Mouse (Mus musculus): ENCODE measurements around the gene Tmem87b. TPM values are rescaled to one million over a fixed set of nuclear protein-coding genes. Genes with fewer than 3 reads are reported as not detected.

Gene Tmem87b
- 26.4 and 31.9 TPM in 2 replicates for polyA plus RNA-seq (2015; fragmentation: Nextera tagmentation; extraction: Ambion mirVana)

- Histone ChIP-seq H3K9ac (ENCODE audit: low read length) (peak within 1 kb of the TSS; percentile 85), H3K4me1 (replicated peaks; ENCODE audit: control insufficient read depth, insufficient read depth) (no peaks in the 10 kb centered on the region), H3K36me3 (ENCODE audit: control insufficient read depth, insufficient read depth, low read length) (no peaks in the 10 kb centered on the region), H3K9me3 (ENCODE audit: control insufficient read depth, low read length) (no peaks in the 10 kb centered on the region), H3K27me3 (ENCODE audit: control insufficient read depth, insufficient read depth, low read length) (no peaks in the 10 kb centered on the region), H3K27ac (replicated peaks) (peak within 1 kb of the TSS; percentile 95), H3K4me2 (replicated peaks; ENCODE audit: low read depth) (peak within 1 kb of the TSS; percentile 75), H3K4me3 (ENCODE audit: low read depth, low read length) (peak within 1 kb of the TSS; percentile 82)
- DNase-seq (ENCODE audit: low spot score) (peak; percentile 97), ATAC-seq (ENCODE audit: low FRiP score, low TSS enrichment) (peak; percentile 94)
- under 1% methylated on average over 57 of the region's 59 CpGs for WGBS
- TF ChIP-seq EP300 (optimal IDR thresholded peaks at IDR 0.05) = no peak
- TF ChIP-seq CTCF (IDR thresholded peaks at IDR 0.05; ENCODE audit: low read depth) = peak; percentile 28
These were observed at the start of gene Tmem87b for GRCm38 (mm10) chr2:128817786-128818681. Tmem87b (plus strand) TSS chr2:128818118.

- DNase-seq (ENCODE audit: low spot score) = peak; percentile 30
- no peak overlapping the region for H3K4me3 ChIP-seq (ENCODE audit: low read depth, low read length)
- no peak overlapping the region for H3K4me2 ChIP-seq (replicated peaks; ENCODE audit: low read depth)
- no peaks in the 10 kb centered on the region for H3K36me3 ChIP-seq (ENCODE audit: control insufficient read depth, insufficient read depth, low read length)
- no peak overlapping the region for H3K27ac ChIP-seq (replicated peaks)
- no peaks in the 10 kb centered on the region for H3K27me3 ChIP-seq (ENCODE audit: control insufficient read depth, insufficient read depth, low read length)
- H3K4me1 ChIP-seq (replicated peaks; ENCODE audit: control insufficient read depth, insufficient read depth) = no peaks in the 10 kb centered on the region
- H3K9me3 ChIP-seq (ENCODE audit: control insufficient read depth, low read length) = no peaks in the 10 kb centered on the region
- ATAC-seq (ENCODE audit: low FRiP score, low TSS enrichment) = peak; percentile 57
- H3K9ac ChIP-seq (ENCODE audit: low read length) = no peak overlapping the region
- no peak for TF ChIP-seq CTCF (IDR thresholded peaks at IDR 0.05; ENCODE audit: low read depth)
- TF ChIP-seq EP300 (optimal IDR thresholded peaks at IDR 0.05) = no peak
- 51% methylated on average over 4 of the region's 4 CpGs for WGBS
These were observed 49.2 kb upstream of the Tmem87b start for GRCm38 (mm10) chr2:128768545-128769247.

- Histone ChIP-seq H3K9me3 (ENCODE audit: control insufficient read depth, low read length) (no peaks in the 10 kb centered on the region), H3K36me3 (ENCODE audit: control insufficient read depth, insufficient read depth, low read length) (no peaks in the 10 kb centered on the region), H3K27me3 (ENCODE audit: control insufficient read depth, insufficient read depth, low read length) (no peaks in the 10 kb centered on the region), H3K27ac (replicated peaks) (no peak overlapping the region), H3K4me2 (replicated peaks; ENCODE audit: low read depth) (no peak overlapping the region), H3K4me3 (ENCODE audit: low read depth, low read length) (no peak overlapping the region), H3K4me1 (replicated peaks; ENCODE audit: control insufficient read depth, insufficient read depth) (no peaks in the 10 kb centered on the region), H3K9ac (ENCODE audit: low read length) (no peak overlapping the region)
- 87% methylated on average over 6 of the region's 6 CpGs for WGBS
- DNase-seq (ENCODE audit: low spot score) = no peak
- ATAC-seq (ENCODE audit: low FRiP score, low TSS enrichment) = no peak
- TF ChIP-seq EP300 (optimal IDR thresholded peaks at IDR 0.05) (no peak), CTCF (IDR thresholded peaks at IDR 0.05; ENCODE audit: low read depth) (no peak)
These were observed 47.4 kb upstream of the Tmem87b start for GRCm38 (mm10) chr2:128770557-128770956.

- DNase-seq (ENCODE audit: low spot score) (no peak), ATAC-seq (ENCODE audit: low FRiP score, low TSS enrichment) (no peak)
- Histone ChIP-seq H3K4me3 (ENCODE audit: low read depth, low read length) (no peak overlapping the region), H3K27ac (replicated peaks) (no peak overlapping the region), H3K9ac (ENCODE audit: low read length) (no peak overlapping the region), H3K9me3 (ENCODE audit: control insufficient read depth, low read length) (no peaks in the 10 kb centered on the region), H3K4me2 (replicated peaks; ENCODE audit: low read depth) (no peak overlapping the region), H3K4me1 (replicated peaks; ENCODE audit: control insufficient read depth, insufficient read depth) (no peaks in the 10 kb centered on the region), H3K27me3 (ENCODE audit: control insufficient read depth, insufficient read depth, low read length) (no peaks in the 10 kb centered on the region), H3K36me3 (ENCODE audit: control insufficient read depth, insufficient read depth, low read length) (no peaks in the 10 kb centered on the region)
- WGBS = 90% methylated on average over 4 of the region's 4 CpGs
- TF ChIP-seq CTCF (IDR thresholded peaks at IDR 0.05; ENCODE audit: low read depth) (no peak), EP300 (optimal IDR thresholded peaks at IDR 0.05) (no peak)
These were observed 46.9 kb upstream of the Tmem87b start for GRCm38 (mm10) chr2:128771048-128771447.

- H3K9ac ChIP-seq (ENCODE audit: low read length) = no peak overlapping the region
- no peaks in the 10 kb centered on the region for H3K27me3 ChIP-seq (ENCODE audit: control insufficient read depth, insufficient read depth, low read length)
- no peak overlapping the region for H3K4me2 ChIP-seq (replicated peaks; ENCODE audit: low read depth)
- ATAC-seq (ENCODE audit: low FRiP score, low TSS enrichment) (no peak), DNase-seq (ENCODE audit: low spot score) (no peak)
- TF ChIP-seq CTCF (IDR thresholded peaks at IDR 0.05; ENCODE audit: low read depth) = no peak
- H3K27ac ChIP-seq (replicated peaks) = no peak overlapping the region
- H3K36me3 ChIP-seq (ENCODE audit: control insufficient read depth, insufficient read depth, low read length) = no peaks in the 10 kb centered on the region
- WGBS = 89% methylated on average over 7 of the region's 7 CpGs
- no peaks in the 10 kb centered on the region for H3K4me1 ChIP-seq (replicated peaks; ENCODE audit: control insufficient read depth, insufficient read depth)
- no peaks in the 10 kb centered on the region for H3K9me3 ChIP-seq (ENCODE audit: control insufficient read depth, low read length)
- no peak overlapping the region for H3K4me3 ChIP-seq (ENCODE audit: low read depth, low read length)
These were observed 46.1 kb upstream of the Tmem87b start for GRCm38 (mm10) chr2:128771750-128772338.
